ENCODE assay signal across 8 mouse cellular contexts in genomic region chr5:138657854-138658253, GRCm38 (mm10). TPM values are rescaled to one million over a fixed set of nuclear protein-coding genes. Genes with fewer than 3 reads are reported as not detected.
DNase-seq lines count a peak whose midpoint lies in the region; ATAC-seq and TF ChIP-seq lines count a peak whose summit lies in the region.

No protein-coding gene starts in this region.

- H3K4me1 ChIP-seq in forebrain, embryonic 14.5 days (ENCODE audit: control insufficient read depth, insufficient read depth, low read length), result no peaks in the 10 kb centered on the region
- H3K4me1 ChIP-seq in intestine, embryonic 15.5 days (replicated peaks), result no peaks in the 10 kb centered on the region
- H3K4me1 ChIP-seq in midbrain, embryonic 13.5 days (replicated peaks), result no peaks in the 10 kb centered on the region
- no peaks in the 10 kb centered on the region for H3K4me1 ChIP-seq in stomach, postnatal 0 days (replicated peaks; ENCODE audit: control insufficient read depth, insufficient read depth)

- 35% methylated on average over 6 of the region's 6 CpGs for WGBS in forebrain, embryonic 14.5 days
- 27% methylated on average over 6 of the region's 6 CpGs for WGBS in intestine, embryonic 15.5 days
- 41% methylated on average over 6 of the region's 6 CpGs for WGBS in midbrain, embryonic 13.5 days
- WGBS in stomach, postnatal 0 days, result 25% methylated on average over 6 of the region's 6 CpGs

- peak; percentile 15 for DNase-seq in ovary, postnatal 14 days (ENCODE audit: low spot score)
- DNase-seq in ovary, postnatal 10 days (ENCODE audit: low spot score), result no peak
- DNase-seq in c-Kit-positive CD71-positive TER-119-positive erythroid progenitor cells, embryonic 14.5 days (ENCODE audit: low spot score), result peak; percentile 53
- DNase-seq in forebrain, embryonic 14.5 days (ENCODE audit: low spot score), result peak; percentile 84
- peak; percentile 45 to 65 for DNase-seq in left cerebral cortex, postnatal 25 days (ENCODE audit: low spot score in 2 of 2)
- peak; percentile 22 for DNase-seq in stomach, postnatal 0 days (ENCODE audit: low spot score)

- H3K4me3 ChIP-seq in forebrain, embryonic 14.5 days (ENCODE audit: low read depth, low read length), result no peak overlapping the region
- no peak overlapping the region for H3K4me3 ChIP-seq in intestine, embryonic 15.5 days (replicated peaks)
- H3K4me3 ChIP-seq in midbrain, embryonic 13.5 days (replicated peaks), result no peak overlapping the region
- no peak overlapping the region for H3K4me3 ChIP-seq in stomach, postnatal 0 days (ENCODE audit: low read depth, low read length)

- no peaks in the 10 kb centered on the region for H3K9me3 ChIP-seq in forebrain, embryonic 14.5 days (replicated peaks; ENCODE audit: control insufficient read depth, low read length)
- H3K9me3 ChIP-seq in intestine, embryonic 15.5 days, result no peaks in the 10 kb centered on the region
- H3K9me3 ChIP-seq in midbrain, embryonic 13.5 days, result no peaks in the 10 kb centered on the region
- no peaks in the 10 kb centered on the region for H3K9me3 ChIP-seq in stomach, postnatal 0 days (ENCODE audit: control insufficient read depth, low read length)

- H3K27me3 ChIP-seq in forebrain, embryonic 14.5 days (replicated peaks; ENCODE audit: control insufficient read depth, insufficient read depth, low read length), result no peaks in the 10 kb centered on the region
- H3K27me3 ChIP-seq in intestine, embryonic 15.5 days (replicated peaks), result no peaks in the 10 kb centered on the region
- no peaks in the 10 kb centered on the region for H3K27me3 ChIP-seq in midbrain, embryonic 13.5 days
- no peaks in the 10 kb centered on the region for H3K27me3 ChIP-seq in stomach, postnatal 0 days (ENCODE audit: control insufficient read depth, insufficient read depth, low read length)

- peak; percentile 84 for TF ChIP-seq CTCF in stomach, postnatal 0 days (IDR thresholded peaks at IDR 0.05; ENCODE audit: low read depth)

- peak; percentile 57; the same call in 1 of the 2 replicates for ATAC-seq in forebrain, embryonic 14.5 days
- peak; percentile 70; the same call in 1 of the 2 replicates for ATAC-seq in intestine, embryonic 15.5 days
- peak; percentile 65 for ATAC-seq in midbrain, embryonic 13.5 days
- peak; percentile 76; the same call in 1 of the 2 replicates for ATAC-seq in stomach, postnatal 0 days (ENCODE audit: low FRiP score, low TSS enrichment)

- intact Hi-C loops in left cerebral cortex, postnatal 25 days (cut with DNase I), result no loop called here

- H3K36me3 ChIP-seq in forebrain, embryonic 14.5 days (ENCODE audit: control insufficient read depth, insufficient read depth, low read length), result no peaks in the 10 kb centered on the region
- no peaks in the 10 kb centered on the region for H3K36me3 ChIP-seq in intestine, embryonic 15.5 days
- H3K36me3 ChIP-seq in midbrain, embryonic 13.5 days, result no peaks in the 10 kb centered on the region
- H3K36me3 ChIP-seq in stomach, postnatal 0 days (ENCODE audit: control insufficient read depth, insufficient read depth, low read length), result no peaks in the 10 kb centered on the region

- no peak overlapping the region for H3K27ac ChIP-seq in forebrain, embryonic 14.5 days (ENCODE audit: low read depth, low read length)
- H3K27ac ChIP-seq in intestine, embryonic 15.5 days, result no peak overlapping the region
- H3K27ac ChIP-seq in midbrain, embryonic 13.5 days, result no peak overlapping the region
- H3K27ac ChIP-seq in stomach, postnatal 0 days (replicated peaks), result no peak overlapping the region

- H3K9ac ChIP-seq in forebrain, embryonic 14.5 days (ENCODE audit: low read length), result no peak overlapping the region
- no peak overlapping the region for H3K9ac ChIP-seq in intestine, embryonic 15.5 days
- no peak overlapping the region for H3K9ac ChIP-seq in midbrain, embryonic 13.5 days (replicated peaks)
- H3K9ac ChIP-seq in stomach, postnatal 0 days (ENCODE audit: low read length), result no peak overlapping the region

- no peak for TF ChIP-seq EP300 in stomach, postnatal 0 days (optimal IDR thresholded peaks at IDR 0.05)

- H3K4me2 ChIP-seq in forebrain, embryonic 14.5 days (ENCODE audit: low read length), result no peak overlapping the region
- no peak overlapping the region for H3K4me2 ChIP-seq in intestine, embryonic 15.5 days (replicated peaks)
- H3K4me2 ChIP-seq in midbrain, embryonic 13.5 days (replicated peaks), result no peak overlapping the region
- no peak overlapping the region for H3K4me2 ChIP-seq in stomach, postnatal 0 days (replicated peaks; ENCODE audit: low read depth)

RNA-seq across cellular contexts. Expression of gene A430033K04Rik, which starts 35.2 kb away (rescaled TPM):
- 12.5 and 19.7 TPM in 2 replicates for polyA plus RNA-seq in forebrain, embryonic 14.5 days (2014; fragmentation: Nextera tagmentation; extraction: Ambion mirVana)
- polyA plus RNA-seq in intestine, embryonic 15.5 days (2015; fragmentation: Nextera tagmentation; extraction: Ambion mirVana), result 10.7 and 10.9 TPM in 2 replicates
- 10 to 100 TPM; 15.5 to 15.9 TPM for total RNA-seq in left cerebral cortex, postnatal 25 days (2021)
- polyA plus RNA-seq in midbrain, embryonic 13.5 days (2015; fragmentation: Nextera tagmentation; extraction: Ambion mirVana), result 22.7 and 24.4 TPM in 2 replicates
- 4.9 and 5.2 TPM in 2 replicates for polyA plus RNA-seq in stomach, postnatal 0 days (2015; fragmentation: Nextera tagmentation; extraction: Ambion mirVana)

RNA-seq across cellular contexts. Expression of gene Zfp68, which starts 38.3 kb away (rescaled TPM):
- polyA plus RNA-seq in forebrain, embryonic 14.5 days (2014; fragmentation: Nextera tagmentation; extraction: Ambion mirVana), result 122 and 144 TPM in 2 replicates
- 49.1 and 53.9 TPM in 2 replicates for polyA plus RNA-seq in intestine, embryonic 15.5 days (2015; fragmentation: Nextera tagmentation; extraction: Ambion mirVana)
- total RNA-seq in left cerebral cortex, postnatal 25 days (2021), result 10 to 100 TPM; 26.2 to 29.1 TPM
- polyA plus RNA-seq in midbrain, embryonic 13.5 days (2015; fragmentation: Nextera tagmentation; extraction: Ambion mirVana), result 91.2 and 95.3 TPM in 2 replicates
- polyA plus RNA-seq in stomach, postnatal 0 days (2015; fragmentation: Nextera tagmentation; extraction: Ambion mirVana), result 33.7 and 38.3 TPM in 2 replicates
